Mouse (Mus musculus): ENCODE data around the gene Klf3.

Klf3 gene

DNA sequence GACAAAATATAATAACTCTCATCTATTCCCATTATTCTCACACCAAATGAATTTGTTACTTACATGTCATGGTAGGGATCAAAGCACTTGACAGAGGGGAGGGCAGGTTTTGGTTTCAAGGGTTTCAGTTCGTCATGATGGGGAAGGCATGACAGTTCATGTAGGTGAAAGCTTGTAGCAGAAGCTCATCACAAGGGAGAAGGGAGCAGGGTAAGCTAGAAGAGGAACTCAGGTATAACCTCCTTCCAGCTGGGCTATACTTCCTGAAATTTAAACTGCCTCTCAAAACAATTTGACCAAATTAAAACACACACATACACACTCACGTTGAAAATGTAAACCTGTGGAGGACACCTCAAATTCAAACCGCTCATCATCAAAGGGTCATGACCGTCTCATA, 32.1 kb downstream of the Klf3 start:
- DNase-seq (ENCODE audit: low spot score), result no peak

DNA sequence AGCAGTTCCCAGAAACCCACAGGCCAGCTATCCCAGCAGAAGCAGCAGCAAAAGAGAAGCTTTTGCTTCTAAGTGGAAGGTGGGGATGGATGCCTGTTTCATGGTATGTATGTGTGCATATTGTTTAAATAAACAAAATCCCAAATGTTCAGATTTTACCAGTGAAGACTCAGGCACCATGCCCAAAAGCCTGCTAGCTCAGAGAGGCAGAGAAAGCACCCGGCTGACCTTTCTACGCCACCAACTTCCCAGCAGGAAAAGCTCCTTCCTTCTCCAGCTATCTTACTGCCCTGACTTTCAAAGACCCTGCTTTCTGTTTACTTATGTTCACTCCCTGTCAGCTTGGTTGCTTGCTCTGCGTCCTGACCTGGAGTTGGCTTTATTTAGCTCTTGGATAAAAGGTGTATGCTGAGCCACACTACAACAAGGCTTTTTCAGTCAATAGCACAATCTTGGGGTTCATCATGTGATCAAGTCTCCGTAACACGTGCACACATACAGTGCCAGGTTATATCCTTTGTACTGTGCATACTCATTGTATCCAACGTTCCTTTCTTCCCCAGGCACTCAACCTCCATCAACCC, 35.9 kb downstream of the Klf3 start:
- no peak for DNase-seq (ENCODE audit: low spot score)

DNA sequence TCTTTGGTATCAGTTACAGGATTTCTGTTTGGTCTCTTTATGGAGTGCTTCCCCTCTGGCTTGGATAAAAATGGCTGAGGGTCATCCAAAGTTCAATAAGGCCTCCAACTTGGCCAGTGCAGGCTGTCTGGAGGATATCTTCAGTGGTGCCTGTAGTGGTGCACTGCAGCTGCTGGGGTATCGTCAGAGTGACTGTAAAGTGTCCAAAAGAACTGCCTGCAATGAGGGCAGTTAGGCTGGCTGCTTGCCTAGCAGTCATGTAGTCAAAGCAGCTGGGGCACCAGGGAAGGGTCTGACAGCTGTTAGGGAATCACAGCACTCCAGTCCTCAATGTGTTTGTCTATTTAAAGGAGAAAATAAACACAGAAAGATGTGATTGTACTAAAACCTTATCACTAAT, 36.9 kb downstream of the Klf3 start:
- no peak for DNase-seq (ENCODE audit: low spot score)

- no peak for DNase-seq (ENCODE audit: low spot score)
Measured at GRCm38 (mm10) chr5:64844622-64845021, 41.4 kb downstream of the Klf3 start.

DNA sequence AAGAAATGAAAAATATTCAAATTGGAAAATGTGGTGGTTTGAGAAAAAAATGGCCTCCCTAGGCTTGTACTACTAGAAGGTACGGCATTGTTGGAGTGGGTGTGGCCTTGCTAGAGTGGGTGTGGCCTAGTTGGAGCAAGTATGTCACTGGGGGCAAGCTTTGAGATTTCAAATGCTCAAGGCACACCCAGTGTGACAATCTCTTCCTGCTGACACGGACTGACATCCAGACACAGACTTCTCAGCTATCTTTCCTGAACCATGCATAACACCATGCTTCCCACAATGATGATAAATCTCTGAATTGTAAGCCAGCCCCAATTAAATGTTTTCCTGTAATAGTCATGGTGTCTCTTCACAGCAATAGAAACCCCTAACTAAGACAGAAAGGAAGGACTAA, 44.1 kb downstream of the Klf3 start:
- DNase-seq (ENCODE audit: low spot score), result no peak

- no peak for DNase-seq (ENCODE audit: low spot score)
Measured at GRCm38 (mm10) chr5:64849892-64850291, 46.7 kb downstream of the Klf3 start.

GRCm38 (mm10) chr5:64852656-64853398, 49.6 kb downstream of the Klf3 start:
- DNase-seq (ENCODE audit: low spot score), result no peak

GRCm38 (mm10) chr5:64853421-64853820, 50.2 kb downstream of the Klf3 start:
- no peak for DNase-seq (ENCODE audit: low spot score)

DNA sequence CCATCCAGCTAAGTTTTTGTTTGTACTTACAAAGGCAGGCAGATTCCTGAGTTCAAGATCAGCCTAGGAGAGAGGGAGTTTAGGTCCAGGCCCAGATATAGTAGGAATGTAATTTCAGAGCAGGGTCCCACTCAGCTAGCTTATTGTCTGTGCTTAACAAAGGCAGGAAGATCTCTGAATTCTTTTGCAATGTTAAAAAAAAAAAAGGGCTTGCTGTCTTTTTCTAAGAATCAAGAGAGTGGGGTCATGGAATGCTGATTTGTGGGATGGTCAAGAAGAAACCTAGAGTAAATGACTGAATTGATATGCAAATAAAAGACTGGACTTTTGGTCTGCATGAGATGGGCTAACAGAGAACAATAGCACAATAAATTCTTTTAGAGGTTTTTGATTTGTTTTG, 52.0 kb downstream of the Klf3 start:
- no peak for DNase-seq (ENCODE audit: low spot score)

DNA sequence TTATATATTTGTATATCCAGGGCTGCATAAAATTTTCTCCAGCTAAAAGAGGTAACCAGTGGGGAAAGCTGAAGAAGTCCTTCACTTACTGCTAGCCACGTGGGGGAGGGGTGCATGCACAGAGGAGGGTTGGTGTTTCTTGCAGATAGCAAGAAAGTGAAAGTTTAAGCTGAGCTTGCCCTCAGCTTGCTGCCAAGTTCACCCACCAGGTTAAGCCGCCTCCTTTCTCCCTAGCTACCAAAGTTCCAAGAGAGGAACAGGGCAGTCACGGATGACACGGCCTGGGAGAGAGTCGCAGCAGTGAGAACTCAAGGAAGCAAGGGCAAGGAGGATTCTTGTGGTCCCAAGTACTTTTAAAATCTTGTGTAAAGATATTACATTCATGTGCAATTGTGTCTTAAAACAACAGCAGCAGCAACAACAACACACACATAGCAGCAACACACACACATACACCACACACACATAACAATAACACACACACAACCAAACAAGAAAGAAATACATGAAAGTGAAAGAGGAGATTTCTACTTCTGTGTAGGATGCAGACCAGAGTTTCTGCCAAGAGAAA, 57.8 kb downstream of the Klf3 start:
- DNase-seq (ENCODE audit: low spot score), result no peak

- DNase-seq (ENCODE audit: low spot score), result no peak
Measured at GRCm38 (mm10) chr5:64861471-64862199, 58.4 kb downstream of the Klf3 start.

GRCm38 (mm10) chr5:64862269-64862668, 59.1 kb downstream of the Klf3 start:
- peak; percentile 57 for DNase-seq (ENCODE audit: low spot score)

DNA sequence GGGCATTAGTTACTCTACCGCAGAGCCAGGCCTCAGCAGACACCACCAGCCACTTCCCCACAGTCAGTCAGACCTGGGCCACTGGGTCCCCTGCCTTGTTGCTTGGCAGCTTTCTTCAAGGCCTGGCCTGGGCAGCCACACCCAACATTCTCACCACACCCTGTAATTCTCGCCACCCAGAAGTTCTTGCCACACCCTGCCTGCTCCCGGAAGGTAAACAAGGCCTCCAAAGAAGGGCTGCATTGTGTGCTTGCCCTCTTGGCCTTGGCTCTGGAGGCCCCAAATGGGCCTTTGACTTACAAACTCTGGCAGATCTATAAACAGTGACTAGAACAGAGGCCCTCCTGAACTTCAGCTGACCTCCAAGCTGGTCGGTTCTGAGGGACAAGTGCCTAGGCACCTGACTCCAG, 61.5 kb downstream of the Klf3 start:
- DNase-seq (ENCODE audit: low spot score), result no peak

- DNase-seq (ENCODE audit: low spot score), result no peak
Measured at GRCm38 (mm10) chr5:64865219-64865964, 62.2 kb downstream of the Klf3 start.

- DNase-seq (ENCODE audit: low spot score), result peak; percentile 74
Measured at GRCm38 (mm10) chr5:64866331-64867050, 63.3 kb downstream of the Klf3 start.

DNA sequence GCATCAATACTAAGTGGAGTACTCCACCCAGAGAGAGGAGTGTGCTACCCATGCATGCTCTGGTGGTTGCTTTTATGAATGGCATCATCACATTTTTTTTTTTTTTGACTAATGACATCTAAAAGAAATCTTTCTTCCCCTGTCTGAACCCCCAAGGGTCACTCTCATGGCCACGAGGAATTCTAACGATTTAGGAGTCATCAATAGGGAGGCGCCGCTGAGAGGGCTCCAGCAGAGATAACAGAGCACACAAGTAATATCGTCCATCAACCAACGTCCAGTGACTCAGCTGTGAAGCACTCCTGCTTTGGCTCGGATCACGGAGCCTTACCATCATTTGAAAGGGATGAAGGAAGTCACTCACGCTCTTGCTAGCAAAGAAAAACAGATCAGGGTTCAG, 63.9 kb downstream of the Klf3 start:
- no peak for DNase-seq (ENCODE audit: low spot score)

GRCm38 (mm10) chr5:64867551-64867950, 64.4 kb downstream of the Klf3 start:
- DNase-seq (ENCODE audit: low spot score), result no peak

- DNase-seq (ENCODE audit: low spot score), result no peak
Measured at GRCm38 (mm10) chr5:64876086-64876830, 73.1 kb downstream of the Klf3 start.

DNA sequence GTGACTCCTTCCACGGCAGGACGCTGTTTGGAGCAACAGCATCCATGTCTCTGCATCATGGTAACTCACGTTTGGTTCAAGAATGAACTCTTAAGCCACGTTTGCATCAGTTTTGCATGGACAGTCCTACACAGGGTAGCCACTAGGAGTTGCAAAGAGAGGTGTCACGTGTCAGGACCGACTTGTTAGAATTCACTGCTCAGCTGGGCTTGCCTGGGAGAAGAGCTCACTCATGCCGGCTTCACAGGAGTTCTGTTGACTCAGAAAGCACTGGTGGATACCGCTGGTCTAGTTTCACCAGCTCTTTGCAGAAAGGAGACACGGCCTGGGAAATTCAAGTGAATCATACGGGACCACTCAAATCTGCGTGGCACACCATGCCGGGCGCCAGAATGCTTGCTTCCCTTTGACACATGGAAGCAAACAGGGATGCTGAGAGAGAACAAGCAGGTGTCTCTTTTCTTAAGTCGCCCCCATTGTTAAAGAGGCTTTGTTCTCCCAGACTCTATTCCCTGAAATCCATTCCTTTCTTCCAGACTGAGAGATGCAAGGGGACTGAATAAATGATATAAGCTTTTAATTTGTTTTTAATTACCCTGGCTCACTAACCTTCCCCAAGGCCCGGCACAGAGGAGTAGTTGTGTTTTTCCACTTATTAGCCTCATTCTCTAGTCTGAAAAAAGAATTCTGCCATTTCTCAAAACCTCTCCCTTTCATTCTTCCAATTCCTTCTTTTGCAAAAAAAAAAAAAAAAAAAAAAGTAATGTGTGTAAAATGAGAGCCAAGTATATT, 74.2 kb downstream of the Klf3 start:
- no peak for DNase-seq (ENCODE audit: low spot score)

DNA sequence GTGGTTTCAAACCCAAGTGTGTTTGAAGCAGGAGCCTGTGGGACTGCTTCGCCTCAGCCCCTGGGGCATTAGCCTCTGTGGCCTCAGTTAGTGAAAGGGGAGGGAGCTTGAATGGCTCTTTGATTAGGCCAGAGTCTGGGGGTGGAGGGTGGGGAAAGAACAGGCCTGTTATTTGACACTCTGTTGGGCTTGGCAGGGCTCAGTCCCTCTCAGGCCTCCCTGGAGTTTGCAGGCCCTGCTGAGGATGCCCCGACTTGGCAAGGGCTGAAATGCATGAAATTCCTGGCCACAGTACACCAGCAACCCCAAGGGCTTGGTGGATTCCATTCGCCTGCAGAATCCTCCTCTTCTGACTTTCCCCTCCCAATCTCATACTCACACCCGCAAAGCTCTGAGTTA, 74.8 kb downstream of the Klf3 start:
- no peak for DNase-seq (ENCODE audit: low spot score)

Data from layer of hippocampus, adult 9-10 months (tissue).